ENCODE assay signal across 9 mouse cellular contexts in genomic region chr17:33968927-33969326, GRCm38 (mm10). TPM values are rescaled to one million over a fixed set of nuclear protein-coding genes. Genes with fewer than 3 reads are reported as not detected.
A peak's percentile ranks its signal among the peaks of the same experiment; 100 is the strongest.
DNase-seq lines count a peak whose midpoint lies in the region; ATAC-seq lines count a peak whose summit lies in the region.
"Had no signal": no experiment of that assay in that cellular context is flagged by ENCODE, and none has a peak within 500 bp of the region (broad histone marks: within the 10 kb centered on the region; RNA-seq: fewer than 3 reads in every experiment).

No protein-coding gene starts in this region.

- H3K36me3 ChIP-seq in limb, embryonic 11.5 days (ENCODE audit: control insufficient read depth, insufficient read depth, low read length) = 0 out of 2 replicates have a peak, but pooled peaks cover 4% of the 10 kb centered on the region
- H3K36me3 ChIP-seq in limb, embryonic 10.5 days = peaks cover 28% of the 10 kb centered on the region
- H3K36me3 ChIP-seq in hindbrain, embryonic 16.5 days (ENCODE audit: control insufficient read depth, insufficient read depth, low read length) = peaks cover 2% of the 10 kb centered on the region; the same call in 1 of the 2 replicates

- WGBS in limb, embryonic 11.5 days = 28% methylated on average over 5 of the region's 5 CpGs
- WGBS in limb, embryonic 10.5 days = 30% methylated on average over 5 of the region's 5 CpGs
- WGBS in hindbrain, embryonic 16.5 days = 35% methylated on average over 5 of the region's 5 CpGs

- no peak overlapping the region for H3K4me3 ChIP-seq in limb, embryonic 11.5 days (ENCODE audit: low read depth, low read length)
- no peak overlapping the region for H3K4me3 ChIP-seq in limb, embryonic 10.5 days
- H3K4me3 ChIP-seq in hindbrain, embryonic 16.5 days (ENCODE audit: low read length) = no peak overlapping the region
- H3K4me3 ChIP-seq: embryonic facial prominence, embryonic 15.5 days had no signal

- no peak for DNase-seq in limb, embryonic 11.5 days (ENCODE audit: low spot score)
- DNase-seq in limb, embryonic 10.5 days (ENCODE audit: low spot score) = no peak
- peak; percentile 73 for DNase-seq in T-cell, adult 2 months (ENCODE audit: low spot score)
- DNase-seq in layer of hippocampus, adult 8-10 months (ENCODE audit: low spot score in 2 of 2) = no peak
- no peak for DNase-seq in gastrocnemius, postnatal 10 days
- no peak for DNase-seq in layer of hippocampus, postnatal 36 days

- no peak overlapping the region for H3K4me2 ChIP-seq in limb, embryonic 11.5 days (ENCODE audit: low read depth, severe bottlenecking)
- H3K4me2 ChIP-seq in hindbrain, embryonic 16.5 days (ENCODE audit: low read length) = peak overlapping the region; percentile 16; the same call in 1 of the 2 replicates
- H3K4me2 ChIP-seq: embryonic facial prominence, embryonic 15.5 days had no signal

- H3K27ac ChIP-seq in limb, embryonic 11.5 days (replicated peaks; ENCODE audit: low read depth, low read length) = no peak overlapping the region
- no peak overlapping the region for H3K27ac ChIP-seq in limb, embryonic 10.5 days
- H3K27ac ChIP-seq in hindbrain, embryonic 16.5 days (ENCODE audit: low read depth, low read length) = no peak overlapping the region
- H3K27ac ChIP-seq: embryonic facial prominence, embryonic 15.5 days had no signal

- no peaks in the 10 kb centered on the region for H3K4me1 ChIP-seq in limb, embryonic 11.5 days (ENCODE audit: control insufficient read depth, insufficient read depth, low read length)
- no peaks in the 10 kb centered on the region for H3K4me1 ChIP-seq in limb, embryonic 10.5 days
- H3K4me1 ChIP-seq in hindbrain, embryonic 16.5 days (ENCODE audit: control insufficient read depth, insufficient read depth, low read depth, low read length) = no peaks in the 10 kb centered on the region
- H3K4me1 ChIP-seq: embryonic facial prominence, embryonic 15.5 days had no signal

- H3K9me3 ChIP-seq in limb, embryonic 11.5 days (ENCODE audit: control insufficient read depth, low read length) = no peaks in the 10 kb centered on the region
- H3K9me3 ChIP-seq in limb, embryonic 10.5 days (replicated peaks) = no peaks in the 10 kb centered on the region
- H3K9me3 ChIP-seq in hindbrain, embryonic 16.5 days (ENCODE audit: control insufficient read depth, low read length) = no peaks in the 10 kb centered on the region
- H3K9me3 ChIP-seq: embryonic facial prominence, embryonic 15.5 days had no signal

- H3K9ac ChIP-seq in limb, embryonic 11.5 days (ENCODE audit: low read length) = no peak overlapping the region
- no peak overlapping the region for H3K9ac ChIP-seq in hindbrain, embryonic 16.5 days (ENCODE audit: low read depth, low read length)
- H3K9ac ChIP-seq: embryonic facial prominence, embryonic 15.5 days had no signal

- 0 out of 2 replicates have a peak, but pooled peaks have one; percentile 9 for ATAC-seq in limb, embryonic 11.5 days (ENCODE audit: insufficient number of reproducible peaks, low FRiP score, low TSS enrichment, low read depth)
- peak; percentile 70 for ATAC-seq in hindbrain, embryonic 16.5 days
- ATAC-seq in megakaryocyte-erythroid progenitor cell, adult 5-6 weeks (replicated peaks; ENCODE audit: low FRiP score, low TSS enrichment, poor library complexity, severe bottlenecking) = peak; percentile 38; the same call in 1 of the 2 replicates

- H3K27me3 ChIP-seq in limb, embryonic 11.5 days (ENCODE audit: control insufficient read depth, insufficient read depth, low read length) = no peaks in the 10 kb centered on the region
- no peaks in the 10 kb centered on the region for H3K27me3 ChIP-seq in limb, embryonic 10.5 days (ENCODE audit: low read depth, poor library complexity, severe bottlenecking)
- H3K27me3 ChIP-seq in hindbrain, embryonic 16.5 days (replicated peaks; ENCODE audit: control insufficient read depth, insufficient read depth, low read length) = no peaks in the 10 kb centered on the region; the same call in 1 of the 2 replicates
- H3K27me3 ChIP-seq: embryonic facial prominence, embryonic 15.5 days had no signal

RNA-seq across cellular contexts. Expression of gene Rps18, which starts 13.1 kb away (rescaled TPM):
- polyA plus RNA-seq in limb, embryonic 11.5 days (2014; fragmentation: Nextera tagmentation; extraction: Ambion mirVana) = 1,618 and 1,641 TPM in 2 replicates
- 1,605 and 1,760 TPM in 2 replicates for polyA plus RNA-seq in limb, embryonic 10.5 days (2016; fragmentation: Nextera tagmentation; extraction: Ambion mirVana)
- polyA plus RNA-seq in hindbrain, embryonic 16.5 days (2015; fragmentation: Nextera tagmentation; extraction: Ambion mirVana) = 695 and 697 TPM in 2 replicates
- total RNA-seq in megakaryocyte-erythroid progenitor cell, adult 5-6 weeks (2014; fragmentation: Nextera tagmentation) = 6,055 and 6,432 TPM in 2 replicates
- total RNA-seq in megakaryocyte-erythroid progenitor cell, adult 5-6 weeks (2017) = 1,728 and 1,730 TPM in 2 replicates
- 100 to 1,000 TPM; 273 to 401 (median 339) TPM for total RNA-seq in layer of hippocampus, adult 8-10 months (2022)
- total RNA-seq in gastrocnemius, postnatal 10 days (2021) = 100 to 1,000 TPM; 649 to 675 TPM
- 100 to 1,000 TPM; 327 to 330 TPM for total RNA-seq in layer of hippocampus, postnatal 36 days (2021)

RNA-seq across cellular contexts. Expression of gene Vps52, which starts 13.3 kb away (rescaled TPM):
- polyA plus RNA-seq in limb, embryonic 11.5 days (2014; fragmentation: Nextera tagmentation; extraction: Ambion mirVana) = 35.6 and 37.1 TPM in 2 replicates
- 49.8 and 50.3 TPM in 2 replicates for polyA plus RNA-seq in limb, embryonic 10.5 days (2016; fragmentation: Nextera tagmentation; extraction: Ambion mirVana)
- 75.4 and 80.7 TPM in 2 replicates for polyA plus RNA-seq in hindbrain, embryonic 16.5 days (2015; fragmentation: Nextera tagmentation; extraction: Ambion mirVana)
- total RNA-seq in megakaryocyte-erythroid progenitor cell, adult 5-6 weeks (2014; fragmentation: Nextera tagmentation) = 41.4 and 51.4 TPM in 2 replicates
- total RNA-seq in megakaryocyte-erythroid progenitor cell, adult 5-6 weeks (2017) = 17.4 and 26.2 TPM in 2 replicates
- total RNA-seq in layer of hippocampus, adult 8-10 months (2022) = 10 to 100 TPM; 81.4 to 91.3 (median 81.9) TPM
- 10 to 100 TPM; 30.3 to 33.2 TPM for total RNA-seq in gastrocnemius, postnatal 10 days (2021)
- total RNA-seq in layer of hippocampus, postnatal 36 days (2021) = 10 to 100 TPM; 80.0 to 84.8 TPM

RNA-seq across cellular contexts. Expression of gene B3galt4, which starts 17.6 kb away (rescaled TPM):
- 2.6 and 3.0 TPM in 2 replicates for polyA plus RNA-seq in limb, embryonic 11.5 days (2014; fragmentation: Nextera tagmentation; extraction: Ambion mirVana)
- polyA plus RNA-seq in limb, embryonic 10.5 days (2016; fragmentation: Nextera tagmentation; extraction: Ambion mirVana) = 2.9 and 3.9 TPM in 2 replicates
- polyA plus RNA-seq in hindbrain, embryonic 16.5 days (2015; fragmentation: Nextera tagmentation; extraction: Ambion mirVana) = 13.3 and 16.1 TPM in 2 replicates
- 0.90 and 1.8 TPM in 2 replicates for total RNA-seq in megakaryocyte-erythroid progenitor cell, adult 5-6 weeks (2014; fragmentation: Nextera tagmentation)
- 2.7 TPM in 1 of 2 replicates, not detected in the other for total RNA-seq in megakaryocyte-erythroid progenitor cell, adult 5-6 weeks (2017)
- total RNA-seq in layer of hippocampus, adult 8-10 months (2022) = 1 to 10 TPM; 4.7 to 7.4 (median 6.9) TPM
- 1 to 10 TPM; 2.3 to 2.6 TPM for total RNA-seq in gastrocnemius, postnatal 10 days (2021)
- 1 to 10 TPM; 4.5 to 6.2 TPM for total RNA-seq in layer of hippocampus, postnatal 36 days (2021)

RNA-seq across cellular contexts. Expression of gene Wdr46, which starts 28.5 kb away (rescaled TPM):
- polyA plus RNA-seq in limb, embryonic 11.5 days (2014; fragmentation: Nextera tagmentation; extraction: Ambion mirVana) = 37.4 and 45.6 TPM in 2 replicates
- polyA plus RNA-seq in limb, embryonic 10.5 days (2016; fragmentation: Nextera tagmentation; extraction: Ambion mirVana) = 61.7 and 78.2 TPM in 2 replicates
- 20.7 and 23.5 TPM in 2 replicates for polyA plus RNA-seq in hindbrain, embryonic 16.5 days (2015; fragmentation: Nextera tagmentation; extraction: Ambion mirVana)
- total RNA-seq in megakaryocyte-erythroid progenitor cell, adult 5-6 weeks (2014; fragmentation: Nextera tagmentation) = 75.2 and 76.4 TPM in 2 replicates
- total RNA-seq in megakaryocyte-erythroid progenitor cell, adult 5-6 weeks (2017) = 78.8 and 105 TPM in 2 replicates
- total RNA-seq in layer of hippocampus, adult 8-10 months (2022) = 10 to 100 TPM; 13.2 to 17.4 (median 14.9) TPM
- 10 to 100 TPM; 15.7 TPM for total RNA-seq in gastrocnemius, postnatal 10 days (2021)
- total RNA-seq in layer of hippocampus, postnatal 36 days (2021) = 10 to 100 TPM; 15.9 to 17.9 TPM

RNA-seq across cellular contexts. Expression of gene Pfdn6, which starts 28.8 kb away (rescaled TPM):
- polyA plus RNA-seq in limb, embryonic 11.5 days (2014; fragmentation: Nextera tagmentation; extraction: Ambion mirVana) = 208 and 212 TPM in 2 replicates
- polyA plus RNA-seq in limb, embryonic 10.5 days (2016; fragmentation: Nextera tagmentation; extraction: Ambion mirVana) = 212 and 258 TPM in 2 replicates
- polyA plus RNA-seq in hindbrain, embryonic 16.5 days (2015; fragmentation: Nextera tagmentation; extraction: Ambion mirVana) = 183 and 189 TPM in 2 replicates
- 192 and 240 TPM in 2 replicates for total RNA-seq in megakaryocyte-erythroid progenitor cell, adult 5-6 weeks (2014; fragmentation: Nextera tagmentation)
- total RNA-seq in megakaryocyte-erythroid progenitor cell, adult 5-6 weeks (2017) = 209 and 235 TPM in 2 replicates
- 10 to 100 TPM; 68.7 to 93.1 (median 76.1) TPM for total RNA-seq in layer of hippocampus, adult 8-10 months (2022)
- total RNA-seq in gastrocnemius, postnatal 10 days (2021) = 10 to 100 TPM; 65.3 to 67.0 TPM
- 10 to 100 TPM; 85.6 to 91.8 TPM for total RNA-seq in layer of hippocampus, postnatal 36 days (2021)

Comparison
In these comparisons a context has a peak if more than half of its experiments do, and no peak if none do; other contexts are left out.
1. ATAC-seq: peak in every context shown above with its lines; median percentile 70 in hindbrain, embryonic 16.5 days; 38 in megakaryocyte-erythroid progenitor cell, adult 5-6 weeks; 9 in limb, embryonic 11.5 days.